Mouse (Mus musculus) limb, embryonic 13.5 days (tissue): ENCODE results near the gene Fam227a. TPM values are rescaled to one million over a fixed set of nuclear protein-coding genes. Genes with fewer than 3 reads are reported as not detected.

Source experiments
- ATAC-seq: fragments of 200-750 bp; cut with Nextera tagmentation; 2 replicates; pipeline ENCODE4 v1.8.0; 2017; ENCODE audit warnings: low read depth, moderate number of reproducible peaks, moderate TSS enrichment; ENCODE audit not compliant: low FRiP score
- H3K27ac ChIP-seq: fragments of 300-500 bp; sonication (generic); 2 replicates; pipeline ENCODE4 v1.5.1; 2015; ENCODE audit warnings: inconsistent platforms, mild to moderate bottlenecking, moderate library complexity
- H3K27me3 ChIP-seq: fragments of 300-500 bp; sonication (generic); 2 replicates; pipeline ENCODE4 v1.6.1; 2015; ENCODE audit warnings: mild to moderate bottlenecking, inconsistent platforms
- H3K36me3 ChIP-seq: fragments of 300-500 bp; sonication (generic); 2 replicates; pipeline ENCODE4 v1.6.1; 2015; ENCODE audit warnings: inconsistent platforms, mild to moderate bottlenecking, moderate library complexity
- H3K4me1 ChIP-seq: fragments of 300-500 bp; sonication (generic); 2 replicates; pipeline ENCODE4 v1.6.1; 2015; ENCODE audit warnings: inconsistent platforms
- H3K4me2 ChIP-seq: fragments of 300-500 bp; sonication (generic); replicated peaks from 2 replicates; pipeline ENCODE4 v1.6.1; 2015; ENCODE audit warnings: inconsistent platforms, mild to moderate bottlenecking, moderate library complexity
- H3K4me3 ChIP-seq: fragments of 300-500 bp; sonication (generic); 2 replicates; pipeline ENCODE4 v1.5.1; 2015; ENCODE audit warnings: moderate library complexity, mild to moderate bottlenecking, inconsistent platforms
- H3K9ac ChIP-seq: fragments of 300-500 bp; sonication (generic); 2 replicates; pipeline ENCODE4 v1.6.1; 2015; ENCODE audit warnings: mild to moderate bottlenecking, inconsistent platforms
- H3K9me3 ChIP-seq: fragments of 300-500 bp; sonication (generic); 2 replicates; pipeline ENCODE4 v1.6.1; 2016; ENCODE audit warnings: inconsistent platforms
- WGBS: fragments of 180-500 bp; shearing (Covaris S2); methylation state at CpG from one replicate; pipeline ENCODE4 v1.1.7; 2015; 5-methylcytosine and 5-hydroxymethylcytosine counted together
- polyA plus RNA-seq: library from polyadenylated mRNA; unstranded; fragments of >200 nt; fragmentation: Nextera tagmentation; extraction: Ambion mirVana; gene quantifications from 2 replicates; pipeline ENCODE4 v1.2.1, GENCODE M21; 2015

Fam227a gene
- polyA plus RNA-seq, 1 experiment from 2014 or later, result 1.4 TPM

DNA sequence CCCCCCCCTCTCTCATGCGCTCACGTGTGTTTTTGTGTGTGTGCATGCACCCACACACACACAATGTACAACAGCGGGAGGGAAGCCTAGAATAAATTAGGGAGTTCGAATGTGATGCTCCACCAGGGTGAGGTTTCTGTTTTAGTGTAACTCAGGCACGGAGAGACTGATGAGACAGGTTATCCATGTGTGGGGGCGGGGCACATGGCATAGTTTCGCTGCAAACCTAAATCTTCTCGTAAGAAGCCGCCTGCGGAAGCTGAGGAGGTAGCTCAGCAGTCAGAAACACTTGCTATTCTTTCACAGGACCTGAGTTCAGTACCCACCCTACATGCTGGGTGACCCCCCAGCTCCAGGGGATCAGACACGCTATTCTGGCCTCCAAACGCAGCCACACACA, 10.6 kb downstream of the Fam227a start:
- H3K27me3 ChIP-seq, result no peaks in the 10 kb centered on the region
- 87% methylated on average over 12 of the region's 12 CpGs for WGBS
- peaks cover 31% of the 10 kb centered on the region for H3K36me3 ChIP-seq
- H3K9ac ChIP-seq, result no peak overlapping the region
- no peak overlapping the region for H3K4me2 ChIP-seq
- peaks cover 6% of the 10 kb centered on the region; the same call in 1 of the 2 replicates for H3K9me3 ChIP-seq
- H3K4me3 ChIP-seq, result no peak overlapping the region
- ATAC-seq, result no peak
- no peak overlapping the region for H3K27ac ChIP-seq
- H3K4me1 ChIP-seq, result no peaks in the 10 kb centered on the region

DNA sequence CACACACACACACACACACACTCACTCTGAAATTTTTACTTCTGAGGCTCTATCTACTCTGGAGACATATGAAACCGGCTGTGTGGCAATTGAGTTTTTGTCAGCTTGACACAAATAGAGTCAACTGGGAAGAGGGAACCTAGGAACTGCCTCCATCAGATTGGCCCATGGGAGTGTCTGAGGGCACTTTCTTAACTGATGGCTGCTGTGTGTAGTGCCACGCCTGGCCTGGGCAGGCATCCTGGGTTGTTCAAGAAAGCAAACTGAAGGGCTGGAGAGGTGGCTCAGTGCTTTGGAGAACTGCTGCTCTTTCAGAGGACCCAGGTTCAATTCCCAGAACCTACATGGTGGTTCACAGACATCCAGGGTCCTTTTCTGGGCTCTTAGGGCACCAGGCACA, 13.3 kb downstream of the Fam227a start:
- Histone ChIP-seq H3K4me1 (no peaks in the 10 kb centered on the region), H3K27me3 (no peaks in the 10 kb centered on the region), H3K27ac (no peak overlapping the region), H3K9ac (no peak overlapping the region), H3K9me3 (no peaks in the 10 kb centered on the region), H3K36me3 (peaks cover 40% of the 10 kb centered on the region), H3K4me3 (no peak overlapping the region), H3K4me2 (no peak overlapping the region)
- WGBS, result 82% methylated on average over 2 of the region's 2 CpGs
- ATAC-seq, result no peak

- WGBS, result 60% methylated on average over 11 of the region's 12 CpGs
- Histone ChIP-seq H3K9me3 (no peaks in the 10 kb centered on the region), H3K4me3 (no peak overlapping the region), H3K27me3 (no peaks in the 10 kb centered on the region), H3K36me3 (peaks cover 47% of the 10 kb centered on the region), H3K4me2 (no peak overlapping the region), H3K9ac (no peak overlapping the region), H3K27ac (no peak overlapping the region), H3K4me1 (no peaks in the 10 kb centered on the region)
- ATAC-seq, result no peak
These were observed 17.5 kb downstream of the Fam227a start for GRCm38 (mm10) chr15:79641135-79641817.

GRCm38 (mm10) chr15:79630471-79630870, 28.3 kb downstream of the Fam227a start:
- no peaks in the 10 kb centered on the region for H3K4me1 ChIP-seq
- no peaks in the 10 kb centered on the region for H3K27me3 ChIP-seq
- H3K9ac ChIP-seq, result no peak overlapping the region
- H3K36me3 ChIP-seq, result peaks cover 76% of the 10 kb centered on the region
- no peak overlapping the region for H3K4me2 ChIP-seq
- no peak overlapping the region for H3K4me3 ChIP-seq
- no peak overlapping the region for H3K27ac ChIP-seq
- 63% methylated on average over 2 of the region's 2 CpGs for WGBS
- no peaks in the 10 kb centered on the region for H3K9me3 ChIP-seq
- no peak for ATAC-seq

DNA sequence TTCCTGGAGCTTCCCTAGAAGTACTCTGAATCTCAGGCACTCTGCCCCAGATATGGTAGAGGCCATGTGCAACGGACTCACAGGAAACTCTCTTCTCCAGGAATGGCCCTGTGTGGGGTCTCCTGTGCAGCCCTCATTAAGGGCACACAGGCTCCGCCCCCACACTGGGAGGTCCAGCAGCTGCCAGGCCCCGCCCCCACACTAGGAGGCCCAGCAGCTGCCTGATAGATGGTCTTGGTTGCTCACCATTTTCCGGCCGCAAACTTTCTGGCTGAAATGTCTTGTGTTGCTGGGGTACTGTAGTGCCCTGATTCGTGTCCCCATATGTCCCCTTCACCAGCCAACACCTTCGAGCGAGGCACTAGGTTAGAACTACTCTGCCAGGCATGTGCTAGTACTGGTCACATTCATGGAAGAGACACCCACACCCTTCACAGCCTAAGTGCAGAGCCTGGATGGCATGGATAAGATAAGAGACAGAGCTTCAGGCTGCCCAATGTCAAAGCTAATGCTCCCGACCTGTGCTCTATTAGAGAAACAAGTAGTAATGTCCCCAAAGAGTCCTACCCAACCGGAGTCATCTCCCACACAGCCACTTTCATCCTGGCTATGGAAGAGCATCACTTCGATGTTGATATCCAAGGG, 38.9 kb downstream of the Fam227a start:
- no peaks in the 10 kb centered on the region for H3K27me3 ChIP-seq
- ATAC-seq, result no peak

GRCm38 (mm10) chr15:79618456-79618855, 40.3 kb downstream of the Fam227a start:
- H3K4me2 ChIP-seq, result no peak overlapping the region
- no peaks in the 10 kb centered on the region; the same call in 1 of the 2 replicates for H3K9me3 ChIP-seq
- H3K4me3 ChIP-seq, result no peak overlapping the region
- H3K4me1 ChIP-seq, result no peaks in the 10 kb centered on the region
- no peak overlapping the region for H3K9ac ChIP-seq
- no peak for ATAC-seq
- peaks cover 52% of the 10 kb centered on the region for H3K36me3 ChIP-seq
- no peak overlapping the region for H3K27ac ChIP-seq
- no peaks in the 10 kb centered on the region for H3K27me3 ChIP-seq
- 85% methylated on average over 7 of the region's 7 CpGs for WGBS

More for the DNA sequence above, 38.9 kb downstream of the Fam227a start:
- Histone ChIP-seq H3K9ac (no peak overlapping the region), H3K27ac (no peak overlapping the region), H3K36me3 (peaks cover 57% of the 10 kb centered on the region), H3K4me3 (no peak overlapping the region), H3K4me2 (no peak overlapping the region), H3K4me1 (no peaks in the 10 kb centered on the region), H3K9me3 (no peaks in the 10 kb centered on the region; the same call in 1 of the 2 replicates)
- 78% methylated on average over 11 of the region's 11 CpGs for WGBS

DNA sequence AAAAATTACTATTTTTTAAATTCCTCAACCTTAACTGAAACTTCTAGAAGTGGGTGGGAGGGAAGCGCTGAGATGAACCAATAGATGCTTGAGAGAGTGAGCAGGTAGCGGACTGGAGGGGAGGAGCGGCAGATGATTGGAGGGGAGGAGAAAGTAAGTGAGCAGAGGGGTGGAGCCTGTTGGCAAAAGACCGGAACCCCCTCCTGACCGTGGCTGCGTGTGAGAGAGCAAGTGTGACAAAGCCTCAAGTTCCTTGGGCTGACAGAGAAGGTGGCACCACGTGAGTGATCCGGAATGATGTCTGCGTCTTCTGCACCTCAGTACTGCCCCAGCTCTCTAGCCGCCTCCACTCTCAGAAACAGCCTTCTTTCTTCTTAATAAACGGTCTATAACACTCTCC, 41.6 kb downstream of the Fam227a start:
- no peak overlapping the region for H3K9ac ChIP-seq
- H3K4me3 ChIP-seq, result no peak overlapping the region
- no peaks in the 10 kb centered on the region; the same call in 1 of the 2 replicates for H3K9me3 ChIP-seq
- no peak overlapping the region for H3K4me2 ChIP-seq
- H3K36me3 ChIP-seq, result peaks cover 51% of the 10 kb centered on the region
- no peaks in the 10 kb centered on the region for H3K27me3 ChIP-seq
- no peak for ATAC-seq
- no peak overlapping the region for H3K27ac ChIP-seq
- H3K4me1 ChIP-seq, result no peaks in the 10 kb centered on the region
- 84% methylated on average over 11 of the region's 11 CpGs for WGBS

DNA sequence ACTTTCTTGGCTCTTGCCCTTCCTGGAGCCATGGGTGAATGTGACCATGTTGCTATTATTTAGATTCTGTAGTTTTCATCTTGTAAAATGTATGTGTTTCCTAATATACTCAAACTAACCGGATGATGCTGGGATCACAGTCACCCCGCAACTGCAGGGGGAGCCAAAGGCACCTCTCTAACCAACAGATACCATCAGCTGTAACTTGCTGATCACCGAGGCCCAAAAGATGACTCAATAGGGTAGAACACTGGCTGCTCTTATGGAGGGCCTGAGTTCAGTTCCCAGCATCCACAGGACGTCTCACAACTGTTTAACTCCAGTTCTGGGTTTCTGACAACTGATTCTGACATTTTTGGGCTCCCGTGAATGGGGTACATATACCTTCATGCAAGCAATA, 42.0 kb downstream of the Fam227a start:
- no peak overlapping the region for H3K4me2 ChIP-seq
- H3K27me3 ChIP-seq, result no peaks in the 10 kb centered on the region
- no peaks in the 10 kb centered on the region; the same call in 1 of the 2 replicates for H3K9me3 ChIP-seq
- 85% methylated on average over 5 of the region's 5 CpGs for WGBS
- H3K4me1 ChIP-seq, result no peaks in the 10 kb centered on the region
- no peak overlapping the region for H3K27ac ChIP-seq
- no peak overlapping the region for H3K9ac ChIP-seq
- H3K36me3 ChIP-seq, result peaks cover 50% of the 10 kb centered on the region
- H3K4me3 ChIP-seq, result no peak overlapping the region
- ATAC-seq, result no peak

GRCm38 (mm10) chr15:79615501-79615900, 43.3 kb downstream of the Fam227a start:
- 70% methylated on average over 7 of the region's 7 CpGs for WGBS
- no peak overlapping the region for H3K4me3 ChIP-seq
- H3K27ac ChIP-seq, result no peak overlapping the region
- H3K27me3 ChIP-seq, result no peaks in the 10 kb centered on the region
- no peaks in the 10 kb centered on the region for H3K4me1 ChIP-seq
- H3K4me2 ChIP-seq, result no peak overlapping the region
- H3K9ac ChIP-seq, result no peak overlapping the region
- H3K36me3 ChIP-seq, result peaks cover 43% of the 10 kb centered on the region
- peaks cover 1% of the 10 kb centered on the region; the same call in 1 of the 2 replicates for H3K9me3 ChIP-seq
- ATAC-seq, result no peak

DNA sequence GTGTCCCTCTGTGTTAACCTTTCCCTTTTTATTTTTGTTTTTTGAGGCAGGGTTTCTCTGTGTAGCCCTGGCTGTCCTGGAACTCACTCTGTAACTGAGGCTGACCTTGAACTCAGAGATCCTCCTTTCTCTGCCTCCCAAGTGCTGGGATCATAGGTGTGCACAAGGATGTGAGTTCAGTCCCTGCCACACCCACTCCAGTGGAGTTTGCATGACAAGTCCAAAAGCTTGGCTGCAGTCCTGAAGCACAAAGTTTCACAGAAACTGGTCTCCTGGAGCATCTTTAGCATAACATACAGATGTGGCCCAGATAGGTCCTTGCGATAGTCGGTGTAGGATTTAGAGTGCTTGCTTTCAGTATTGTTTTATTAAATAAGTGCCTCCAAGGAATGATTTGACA, 49.5 kb downstream of the Fam227a start:
- Histone ChIP-seq H3K4me1 (peaks cover 7% of the 10 kb centered on the region; the same call in 1 of the 2 replicates), H3K9ac (no peak overlapping the region), H3K4me3 (no peak overlapping the region), H3K27me3 (peaks cover 12% of the 10 kb centered on the region), H3K9me3 (0 out of 2 replicates have a peak, but pooled peaks cover 7% of the 10 kb centered on the region), H3K4me2 (no peak overlapping the region), H3K27ac (no peak overlapping the region), H3K36me3 (peaks cover 20% of the 10 kb centered on the region)
- 100% methylated on average over 2 of the region's 2 CpGs for WGBS
- ATAC-seq, result no peak

GRCm38 (mm10) chr15:79608214-79608613, 50.5 kb downstream of the Fam227a start:
- no peak overlapping the region for H3K4me2 ChIP-seq
- 84% methylated on average over 7 of the region's 7 CpGs for WGBS

DNA sequence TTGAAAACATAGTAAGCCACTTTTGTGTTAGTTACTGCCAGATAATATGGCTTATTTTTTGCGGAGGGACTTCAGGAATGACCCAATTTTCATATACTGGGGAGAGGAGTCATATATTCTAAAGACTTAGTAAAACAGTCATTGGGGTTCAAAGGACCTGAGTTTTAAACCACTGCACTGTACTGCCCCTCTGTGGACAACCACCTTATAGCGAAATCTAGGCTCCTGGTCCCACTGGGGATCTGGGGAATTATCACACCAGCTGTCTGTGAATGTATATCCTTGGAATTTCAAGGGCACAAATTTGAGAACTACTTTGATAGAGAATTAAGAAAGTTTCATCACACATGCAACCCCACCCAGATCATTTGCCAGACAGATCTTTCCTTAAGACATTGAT, 51.0 kb downstream of the Fam227a start:
- no peak overlapping the region for H3K27ac ChIP-seq
- H3K27me3 ChIP-seq, result peaks cover 16% of the 10 kb centered on the region
- peaks cover 7% of the 10 kb centered on the region; the same call in 1 of the 2 replicates for H3K4me1 ChIP-seq
- peaks cover 16% of the 10 kb centered on the region for H3K36me3 ChIP-seq
- no peak overlapping the region for H3K4me3 ChIP-seq
- no peak for ATAC-seq
- WGBS, result 54% methylated on average over 2 of the region's 2 CpGs
- H3K9me3 ChIP-seq, result 0 out of 2 replicates have a peak, but pooled peaks cover 7% of the 10 kb centered on the region
- H3K9ac ChIP-seq, result no peak overlapping the region
- H3K4me2 ChIP-seq, result no peak overlapping the region

More at GRCm38 (mm10) chr15:79608214-79608613, 50.5 kb downstream of the Fam227a start:
- Histone ChIP-seq H3K9ac (no peak overlapping the region), H3K4me3 (no peak overlapping the region), H3K27me3 (peaks cover 16% of the 10 kb centered on the region), H3K9me3 (0 out of 2 replicates have a peak, but pooled peaks cover 7% of the 10 kb centered on the region), H3K36me3 (peaks cover 16% of the 10 kb centered on the region), H3K27ac (no peak overlapping the region), H3K4me1 (peaks cover 7% of the 10 kb centered on the region; the same call in 1 of the 2 replicates)
- no peak for ATAC-seq
